Mouse (Mus musculus): ENCODE results near the gene Akap2.

Gene Akap2

DNA sequence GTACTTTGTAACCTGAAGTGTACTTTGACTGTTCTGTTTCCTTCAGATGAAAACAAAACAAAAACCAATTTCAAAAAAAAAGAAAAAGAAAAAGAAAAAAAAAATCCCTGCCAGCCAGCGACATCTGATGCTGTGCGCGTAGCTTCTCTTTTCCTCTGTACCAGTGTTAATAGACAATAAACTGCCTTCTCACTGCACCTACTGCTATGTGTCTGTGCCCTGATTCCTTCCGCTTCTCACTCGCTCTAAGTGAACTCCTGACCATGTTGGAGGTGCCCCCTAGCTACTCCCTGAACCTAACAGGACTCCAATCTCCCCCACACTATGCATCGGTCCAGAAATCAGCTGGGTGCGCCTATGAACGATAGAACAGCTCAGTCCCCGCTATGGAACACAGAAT lies at the start of gene Akap2:
Akap2 (plus strand) TSS at position 304 of the 400 bp plus-strand sequence.
- ATAC-seq (ENCODE audit: insufficient number of reproducible peaks, low FRiP score, low TSS enrichment) = no peak

DNA sequence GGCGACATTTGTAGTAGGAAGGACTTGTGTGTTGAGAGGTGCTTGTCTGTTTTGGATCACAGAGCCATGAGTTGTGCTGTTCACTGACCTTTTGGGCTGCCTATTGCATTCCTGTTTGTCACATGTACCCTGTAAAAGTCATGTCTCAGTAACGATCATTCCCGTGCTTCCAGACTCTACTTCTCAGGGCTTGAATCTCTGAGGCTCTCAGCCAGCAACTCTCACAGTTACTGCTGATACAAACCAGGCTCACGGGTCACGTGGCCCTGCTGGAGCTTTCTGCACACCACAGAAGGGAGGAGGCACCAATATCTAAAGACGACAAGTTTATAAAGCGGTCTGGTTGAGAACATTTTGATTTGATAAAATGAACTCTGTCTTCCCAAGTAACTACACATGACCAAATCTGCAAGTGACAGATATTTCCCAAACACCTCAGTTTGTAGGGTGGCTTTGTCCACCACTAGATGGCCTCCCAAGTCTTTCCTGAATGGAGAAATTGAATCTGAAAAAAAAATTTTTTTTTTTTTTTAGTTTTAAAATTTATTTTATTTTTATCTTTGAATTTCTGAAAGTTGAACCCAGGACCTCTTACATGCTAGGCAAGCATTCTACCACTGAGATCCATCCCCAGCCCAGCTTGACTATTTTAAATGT lies 46.5 kb upstream of the Akap2 start:
- ATAC-seq (ENCODE audit: insufficient number of reproducible peaks, low FRiP score, low TSS enrichment) = no peak

DNA sequence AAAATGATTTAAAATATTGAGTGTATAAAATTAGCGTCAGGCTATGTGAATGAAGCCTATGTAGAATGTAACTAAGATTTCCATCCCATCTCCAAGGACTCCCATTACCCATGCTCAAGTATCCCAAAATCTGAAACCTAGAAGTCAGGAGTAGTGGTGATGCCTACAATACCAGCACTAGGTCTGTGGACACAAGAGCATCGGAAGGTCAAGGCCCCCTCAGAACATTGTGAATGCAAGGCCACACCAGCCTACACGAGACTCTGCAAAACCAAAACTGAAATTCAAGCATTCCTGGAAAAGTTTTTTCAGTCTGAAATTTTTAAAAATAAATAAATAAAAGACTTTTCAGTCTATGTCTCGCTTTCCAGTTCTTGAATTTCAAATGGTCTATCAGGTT lies 44.9 kb upstream of the Akap2 start:
- ATAC-seq (ENCODE audit: insufficient number of reproducible peaks, low FRiP score, low TSS enrichment) = no peak

DNA sequence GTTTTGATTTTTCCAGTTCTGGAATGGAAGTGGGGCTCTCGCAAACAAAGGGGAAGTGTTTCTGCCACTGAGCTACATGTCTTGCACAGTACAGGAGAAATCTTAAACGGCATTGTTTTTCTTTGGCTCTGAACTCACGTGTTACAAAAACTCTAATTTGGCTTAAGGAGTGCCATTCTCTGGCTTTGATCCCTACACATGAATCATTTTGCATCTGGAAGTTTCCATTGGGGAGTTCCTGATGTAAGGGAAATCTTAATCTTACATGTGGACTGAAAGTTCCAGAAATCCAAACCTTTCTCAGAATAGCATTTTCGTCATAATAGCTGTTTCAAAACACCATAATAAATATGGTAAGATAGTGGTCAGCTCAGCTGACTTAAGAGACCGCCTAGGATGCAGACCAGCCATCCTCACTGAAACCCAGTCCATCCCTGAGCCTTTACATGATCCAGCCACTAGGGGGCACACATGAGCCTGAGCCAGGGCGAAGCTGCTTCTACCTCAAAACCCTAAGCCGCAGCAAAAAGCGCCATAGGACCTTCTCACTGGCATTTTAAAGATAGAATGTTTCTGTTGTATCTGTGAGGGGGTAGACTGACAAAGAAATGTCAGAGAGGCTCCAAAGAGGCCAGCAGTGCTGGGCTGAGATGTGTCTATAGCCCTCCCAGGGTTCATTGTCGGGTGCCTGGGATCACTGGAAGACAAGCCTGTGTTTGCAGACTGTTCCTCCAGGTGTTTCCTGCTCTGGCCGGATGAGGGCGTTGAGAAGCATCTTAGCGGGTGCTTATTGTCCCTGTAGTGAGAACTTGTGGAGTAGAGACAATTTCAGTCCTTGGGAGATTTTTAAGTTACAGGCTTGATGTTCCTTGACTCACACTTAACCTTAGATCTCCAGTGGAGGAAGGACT lies 44.2 kb upstream of the Akap2 start:
- ATAC-seq (ENCODE audit: insufficient number of reproducible peaks, low FRiP score, low TSS enrichment) = peak; percentile 73

DNA sequence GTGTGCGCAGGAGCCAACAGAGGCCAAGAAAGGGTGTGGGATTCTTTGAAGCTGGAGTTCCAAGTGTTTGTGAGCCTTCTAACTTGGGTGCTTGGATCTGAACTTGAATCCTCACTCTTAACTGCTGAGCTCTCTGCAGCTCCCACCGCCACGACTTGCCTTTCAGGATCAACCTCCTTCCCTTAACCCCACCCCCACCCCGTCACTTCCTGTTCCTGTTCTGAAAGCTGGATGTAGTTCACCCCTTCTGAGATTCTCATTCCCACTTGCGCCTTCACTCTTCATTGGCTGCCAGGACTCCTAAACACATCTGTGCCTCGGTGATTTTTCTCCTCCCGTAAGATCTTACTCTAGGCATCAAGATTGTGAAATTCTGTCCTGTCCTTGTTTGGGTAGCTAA lies 43.1 kb upstream of the Akap2 start:
- no peak for ATAC-seq (ENCODE audit: insufficient number of reproducible peaks, low FRiP score, low TSS enrichment)

DNA sequence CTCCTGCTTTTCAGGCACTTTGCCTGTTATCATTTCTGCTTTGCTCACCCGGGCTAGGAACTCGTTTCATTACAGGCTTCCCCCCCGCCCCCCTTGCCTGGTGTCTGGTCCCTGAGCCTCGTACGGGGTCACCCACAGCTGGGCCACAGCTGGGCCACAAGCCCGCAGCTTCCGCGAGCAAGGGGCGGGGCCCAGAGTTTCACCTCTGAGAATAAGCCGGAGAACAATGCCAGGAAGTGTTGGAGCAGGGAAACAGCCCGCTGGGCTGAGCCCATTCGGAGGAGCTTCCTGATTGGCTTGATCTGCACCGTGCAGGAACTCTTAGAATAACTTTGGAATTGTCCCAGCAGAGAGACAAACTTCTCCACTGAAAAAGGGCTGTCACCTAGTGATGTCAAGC lies 42.1 kb upstream of the Akap2 start:
- no peak for ATAC-seq (ENCODE audit: insufficient number of reproducible peaks, low FRiP score, low TSS enrichment)

DNA sequence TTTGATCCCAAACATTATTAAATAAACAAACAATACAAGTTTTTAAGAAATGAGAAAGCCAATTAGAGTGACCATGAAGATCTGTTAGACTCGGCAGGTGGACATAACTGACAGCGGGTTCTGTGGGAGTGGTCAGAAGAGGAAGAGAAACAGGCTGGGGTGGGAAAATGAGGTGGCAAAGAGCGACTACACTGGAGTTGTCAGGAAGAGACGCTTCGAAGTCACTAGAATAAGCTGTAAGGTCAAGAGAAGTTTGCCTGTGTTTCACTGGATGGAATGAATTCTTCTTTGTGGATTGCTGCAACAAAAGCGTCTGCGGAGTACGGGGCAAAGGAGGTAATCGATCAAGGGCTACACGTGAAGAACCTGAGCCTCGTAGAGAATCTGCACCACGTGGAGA lies 39.5 kb upstream of the Akap2 start:
- ATAC-seq (ENCODE audit: insufficient number of reproducible peaks, low FRiP score, low TSS enrichment) = no peak

DNA sequence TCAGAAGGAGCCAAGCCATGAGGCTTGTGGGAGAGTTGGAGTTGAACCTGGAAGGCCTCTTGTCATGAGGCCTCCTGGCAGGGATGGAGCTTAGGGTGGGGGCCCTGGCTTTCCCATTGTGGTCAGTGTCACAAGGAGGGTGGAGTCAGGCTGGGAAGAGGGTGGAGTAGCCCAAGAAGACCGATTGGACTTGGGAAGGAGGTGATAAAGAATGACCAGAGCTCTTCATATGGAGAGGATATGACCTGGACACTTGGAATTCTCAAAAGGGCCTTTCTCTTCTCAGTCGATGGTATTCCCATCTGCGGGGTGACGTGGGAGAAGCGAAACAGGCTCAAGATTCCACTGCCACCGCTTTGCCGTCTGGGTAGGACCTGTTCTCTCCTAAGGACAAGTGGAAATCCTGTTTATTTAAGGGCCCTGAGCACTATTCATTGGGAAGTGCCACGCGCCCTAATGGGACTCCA lies 38.4 kb upstream of the Akap2 start:
- no peak for ATAC-seq (ENCODE audit: insufficient number of reproducible peaks, low FRiP score, low TSS enrichment)

DNA sequence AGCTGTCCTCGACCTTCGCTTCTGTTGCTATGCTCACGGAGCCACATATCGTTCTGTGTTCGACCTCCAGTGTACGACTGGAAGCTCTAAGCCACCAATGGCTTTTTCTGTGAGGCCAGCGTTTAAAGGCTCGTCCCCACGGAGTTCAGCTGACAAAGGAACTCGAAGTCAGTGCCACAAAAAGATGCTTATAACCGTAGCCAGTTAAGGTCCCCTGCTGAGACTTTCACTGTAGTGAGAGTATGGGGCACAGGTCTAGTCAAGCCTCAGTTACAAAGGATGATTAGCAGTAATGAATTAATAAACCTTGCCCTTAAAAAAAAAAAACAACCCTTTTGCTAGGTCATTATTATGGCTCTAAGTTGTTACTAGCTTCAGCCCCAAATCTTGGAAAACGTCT lies 37.3 kb upstream of the Akap2 start:
- ATAC-seq (ENCODE audit: insufficient number of reproducible peaks, low FRiP score, low TSS enrichment) = no peak

DNA sequence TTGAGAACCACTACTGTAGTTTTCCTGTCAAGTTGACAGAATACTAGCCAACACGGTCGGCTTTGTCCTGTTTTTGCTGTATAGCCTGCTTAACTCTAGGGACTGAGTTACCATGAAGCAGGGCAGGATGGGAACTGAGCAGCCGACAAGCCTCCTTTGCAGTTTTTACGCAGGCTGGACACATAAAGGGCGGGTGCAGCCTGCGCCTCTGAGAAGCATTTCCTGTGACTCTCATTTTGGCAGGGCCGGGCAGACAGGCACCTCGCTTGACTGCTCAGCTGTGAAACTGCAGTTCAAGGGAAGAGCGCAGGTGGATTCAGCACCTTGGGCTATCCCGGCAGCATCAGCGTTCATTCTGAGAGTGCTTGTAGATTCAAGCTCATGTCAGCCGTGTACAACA lies 35.9 kb upstream of the Akap2 start:
- ATAC-seq (ENCODE audit: insufficient number of reproducible peaks, low FRiP score, low TSS enrichment) = peak; percentile 67

DNA sequence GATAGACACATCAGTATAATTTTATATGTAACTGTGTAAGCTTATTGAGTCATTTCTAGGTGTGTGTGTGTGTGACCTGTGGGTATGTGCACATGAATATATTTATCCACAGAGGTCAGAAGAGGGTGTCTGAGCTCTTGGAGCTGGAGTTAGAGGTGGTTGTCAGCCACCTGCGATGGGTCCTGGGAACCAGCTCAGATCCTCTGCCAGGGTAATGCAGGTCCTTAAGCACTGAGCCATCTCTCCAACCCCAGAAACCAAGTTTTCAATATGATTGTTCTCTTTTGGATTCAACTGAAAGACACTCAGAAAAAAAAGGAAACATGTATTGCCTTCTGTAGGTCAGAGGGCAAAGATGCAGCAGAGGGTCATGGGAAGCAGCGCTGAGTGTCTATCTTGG lies 35.1 kb upstream of the Akap2 start:
- no peak for ATAC-seq (ENCODE audit: insufficient number of reproducible peaks, low FRiP score, low TSS enrichment)

DNA sequence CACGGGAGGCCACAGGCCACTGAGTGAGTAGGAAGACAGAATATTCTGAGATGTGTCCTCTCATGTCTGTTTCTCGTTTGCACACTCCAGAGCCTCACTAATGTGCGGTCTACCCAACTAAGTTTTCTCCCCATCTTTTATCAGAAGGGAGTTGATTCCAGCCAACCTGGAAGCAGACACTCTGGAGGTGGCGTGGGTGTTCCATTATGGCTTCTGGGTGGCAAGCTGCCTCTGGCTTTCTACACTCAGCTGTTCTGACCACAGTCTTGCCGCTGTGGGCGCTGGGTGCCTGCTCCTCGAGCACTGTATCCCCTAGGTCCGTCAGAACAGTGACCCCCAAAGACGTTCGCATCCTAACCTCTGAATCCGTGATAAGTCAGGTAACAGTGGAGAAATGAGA lies 34.5 kb upstream of the Akap2 start:
- ATAC-seq (ENCODE audit: insufficient number of reproducible peaks, low FRiP score, low TSS enrichment) = no peak

DNA sequence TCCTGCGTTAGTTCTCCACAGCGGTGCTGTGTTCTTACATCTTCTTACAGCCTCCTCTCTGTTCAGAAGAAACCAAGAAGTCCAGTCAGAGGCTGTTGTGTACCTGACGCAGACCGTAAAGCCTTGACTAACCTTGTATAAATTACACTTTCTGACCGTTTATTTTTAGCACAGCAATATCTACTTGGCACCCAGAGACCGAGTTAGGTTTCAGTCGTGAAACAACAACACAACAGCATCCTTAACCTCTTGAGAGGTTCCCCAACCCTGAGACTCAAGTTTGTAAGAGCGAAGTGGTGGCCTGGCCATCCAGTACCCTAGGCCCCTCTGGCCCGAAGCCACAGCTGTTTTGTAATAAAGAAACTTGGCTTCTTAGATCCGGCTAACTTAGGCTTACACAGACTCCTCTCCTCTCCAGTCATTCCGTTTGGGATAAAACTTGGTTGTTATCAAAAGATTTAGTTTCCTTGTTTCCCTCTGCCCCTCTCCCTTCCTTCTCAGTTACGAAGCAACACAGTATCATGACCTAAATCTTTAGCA lies 32.7 kb upstream of the Akap2 start:
- no peak for ATAC-seq (ENCODE audit: insufficient number of reproducible peaks, low FRiP score, low TSS enrichment)

DNA sequence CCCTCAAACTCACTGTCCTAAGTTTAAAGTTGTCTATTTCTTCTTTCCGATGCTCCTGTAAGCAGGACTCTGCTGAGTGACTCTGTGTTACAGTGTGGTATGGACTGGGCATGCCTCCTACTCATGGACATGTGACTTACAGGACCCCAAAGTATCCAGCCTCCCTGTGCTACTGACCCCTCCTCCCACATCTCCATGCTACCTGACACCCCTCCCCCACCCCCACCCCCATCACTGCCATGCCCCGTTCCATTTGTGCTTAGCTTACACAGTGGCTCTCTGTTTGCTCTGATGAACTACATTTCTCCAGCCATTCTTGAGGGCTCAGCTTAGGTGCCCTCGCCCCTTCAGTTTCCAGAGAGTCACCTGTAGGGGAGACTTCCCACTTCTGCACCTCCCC lies 30.7 kb upstream of the Akap2 start:
- no peak for ATAC-seq (ENCODE audit: insufficient number of reproducible peaks, low FRiP score, low TSS enrichment)

DNA sequence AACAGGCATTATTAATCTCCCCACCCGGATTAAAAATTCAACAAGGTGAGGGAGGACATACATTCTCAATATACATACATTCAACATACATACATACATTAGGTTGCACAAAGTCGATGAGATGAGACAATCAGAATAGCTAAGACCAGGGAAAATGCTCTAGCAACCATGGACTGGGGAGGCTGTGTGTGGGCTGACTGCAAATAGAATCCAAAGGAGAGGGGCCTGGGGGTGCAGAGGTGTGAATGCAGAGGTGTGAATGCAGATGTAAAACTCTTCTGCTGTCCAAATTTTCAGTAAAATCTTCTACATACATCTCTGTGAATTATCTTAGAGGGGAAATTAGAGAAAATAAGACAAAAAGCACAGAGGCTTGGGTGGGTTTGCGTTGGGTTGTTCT lies 29.9 kb upstream of the Akap2 start:
- ATAC-seq (ENCODE audit: insufficient number of reproducible peaks, low FRiP score, low TSS enrichment) = no peak

DNA sequence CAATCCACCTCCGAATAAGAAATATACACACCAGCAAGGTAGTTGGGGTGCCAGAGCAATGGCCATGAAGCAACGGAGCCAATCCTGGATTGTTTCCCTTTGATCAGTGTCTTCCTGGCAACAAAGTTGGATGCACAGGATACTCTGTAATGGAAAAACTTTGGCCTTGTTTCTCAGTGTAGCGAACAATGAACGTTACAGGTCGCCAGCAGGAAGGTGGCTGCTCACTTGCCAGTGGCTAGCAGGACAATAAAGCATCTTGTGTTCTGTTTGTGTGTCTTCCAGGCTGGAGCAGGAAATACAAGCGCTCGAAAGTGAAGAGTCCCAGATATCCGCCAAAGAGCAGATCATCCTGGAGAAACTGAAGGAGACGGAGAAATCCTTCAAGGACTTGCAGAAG lies 29.3 kb upstream of the Akap2 start:
- ATAC-seq (ENCODE audit: insufficient number of reproducible peaks, low FRiP score, low TSS enrichment) = no peak

DNA sequence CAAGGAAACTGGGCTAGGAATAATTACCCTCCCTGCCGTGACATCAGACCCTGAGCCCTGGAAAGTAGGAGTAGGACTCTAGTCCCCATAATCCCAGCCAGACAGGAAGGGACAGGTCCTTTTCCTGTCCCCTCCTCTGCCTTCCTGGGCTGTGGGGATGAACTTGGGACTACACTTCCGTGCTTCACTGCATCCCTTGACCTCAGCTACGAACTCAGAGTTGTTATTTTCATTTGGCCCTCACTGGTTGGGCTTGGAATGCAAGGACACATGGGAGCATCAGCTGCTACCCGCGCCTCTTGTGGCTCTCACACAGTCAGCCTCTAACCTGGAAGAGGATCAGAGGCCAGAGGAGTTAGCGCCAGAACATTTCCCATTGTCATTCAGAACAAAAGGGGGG lies 27.5 kb upstream of the Akap2 start:
- ATAC-seq (ENCODE audit: insufficient number of reproducible peaks, low FRiP score, low TSS enrichment) = no peak

DNA sequence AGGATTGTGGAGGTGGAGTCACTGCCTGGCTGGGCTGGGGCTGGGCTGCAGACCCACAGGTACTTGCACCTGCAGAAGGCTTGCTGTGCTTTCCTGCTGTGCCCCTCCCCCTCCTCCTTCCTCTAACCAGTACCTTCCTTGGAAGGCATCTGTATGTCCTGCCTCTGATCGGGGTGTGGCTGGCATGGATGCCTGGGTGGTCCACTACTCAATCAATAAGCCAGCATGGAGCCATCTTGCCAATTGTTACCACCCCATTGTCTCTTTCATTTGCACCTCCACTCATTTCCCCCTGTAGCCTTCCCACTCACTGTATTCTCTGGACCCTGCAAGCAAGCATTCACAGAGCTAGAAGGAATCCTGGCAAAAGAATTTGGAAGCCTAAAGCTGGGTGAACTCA lies 26.7 kb upstream of the Akap2 start:
- no peak for ATAC-seq (ENCODE audit: insufficient number of reproducible peaks, low FRiP score, low TSS enrichment)

DNA sequence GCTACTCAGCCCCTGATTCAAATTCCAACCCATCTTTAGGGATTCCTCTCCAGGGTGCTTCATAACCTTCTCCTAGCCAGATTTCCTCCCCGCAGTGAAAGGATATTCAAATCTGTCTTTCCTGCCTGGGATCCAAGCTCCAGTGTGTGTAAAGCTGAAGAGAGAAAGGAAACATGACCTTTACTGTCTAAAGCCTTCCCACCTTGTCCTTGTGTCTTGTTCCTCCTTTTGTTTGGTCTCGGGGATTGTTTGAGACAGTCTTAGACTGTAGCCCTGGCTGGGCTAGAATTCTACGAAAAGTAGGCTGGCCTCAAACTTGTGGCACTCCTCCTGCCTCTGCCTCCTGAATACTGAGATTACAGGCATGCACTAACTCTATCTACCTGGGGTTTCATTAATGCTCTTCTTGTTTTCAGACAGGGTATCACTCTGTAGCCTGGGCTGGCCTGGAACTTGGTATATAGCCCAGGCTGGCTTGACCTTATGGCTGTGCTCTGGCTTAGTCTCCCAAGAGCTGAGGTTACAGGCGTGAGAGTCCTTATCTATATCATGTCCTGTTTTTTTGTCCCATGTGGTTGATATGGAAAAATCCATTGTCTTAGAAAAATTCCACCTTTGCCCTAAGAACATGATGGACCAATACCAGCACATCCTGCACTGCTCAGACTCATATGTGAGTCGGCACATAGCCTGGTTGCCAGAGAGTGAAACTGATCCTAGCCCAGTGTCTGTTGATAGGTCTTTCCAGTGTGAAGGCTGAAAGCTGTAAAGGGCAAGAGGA lies 22.9 kb upstream of the Akap2 start:
- ATAC-seq (ENCODE audit: insufficient number of reproducible peaks, low FRiP score, low TSS enrichment) = no peak

DNA sequence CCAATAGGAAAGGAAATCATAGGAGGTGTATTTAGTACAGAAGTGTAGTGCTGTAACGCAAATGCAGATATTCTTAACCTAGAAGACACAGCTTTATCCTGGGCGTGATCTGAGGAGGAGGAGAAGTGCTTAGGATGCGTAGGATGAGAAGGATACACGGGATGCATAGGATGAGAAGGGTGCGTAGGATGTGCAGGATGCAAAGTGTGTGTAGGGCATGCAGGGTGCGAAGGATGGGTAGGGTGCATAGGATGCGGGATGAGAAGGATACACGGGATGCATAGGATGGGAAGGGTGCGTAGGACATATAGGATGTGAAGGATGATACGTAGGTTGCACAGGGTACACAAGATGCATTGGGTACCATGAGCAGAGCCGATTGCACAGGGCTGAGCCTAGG lies 20.5 kb upstream of the Akap2 start:
- no peak for ATAC-seq (ENCODE audit: insufficient number of reproducible peaks, low FRiP score, low TSS enrichment)
